Mouse (Mus musculus) cerebellum, adult 8-10 months (tissue): ENCODE data around the gene Bcl7c.
"Not testable (repeated sequence)": the region's sequence is repeated elsewhere in the genome, so short reads cannot be mapped to it uniquely, and the experiment has no call there.

Experiments
- DNase-seq: peaks from one replicate; pipeline ENCODE4 v3.0.0; 2022

Gene Bcl7c

DNA sequence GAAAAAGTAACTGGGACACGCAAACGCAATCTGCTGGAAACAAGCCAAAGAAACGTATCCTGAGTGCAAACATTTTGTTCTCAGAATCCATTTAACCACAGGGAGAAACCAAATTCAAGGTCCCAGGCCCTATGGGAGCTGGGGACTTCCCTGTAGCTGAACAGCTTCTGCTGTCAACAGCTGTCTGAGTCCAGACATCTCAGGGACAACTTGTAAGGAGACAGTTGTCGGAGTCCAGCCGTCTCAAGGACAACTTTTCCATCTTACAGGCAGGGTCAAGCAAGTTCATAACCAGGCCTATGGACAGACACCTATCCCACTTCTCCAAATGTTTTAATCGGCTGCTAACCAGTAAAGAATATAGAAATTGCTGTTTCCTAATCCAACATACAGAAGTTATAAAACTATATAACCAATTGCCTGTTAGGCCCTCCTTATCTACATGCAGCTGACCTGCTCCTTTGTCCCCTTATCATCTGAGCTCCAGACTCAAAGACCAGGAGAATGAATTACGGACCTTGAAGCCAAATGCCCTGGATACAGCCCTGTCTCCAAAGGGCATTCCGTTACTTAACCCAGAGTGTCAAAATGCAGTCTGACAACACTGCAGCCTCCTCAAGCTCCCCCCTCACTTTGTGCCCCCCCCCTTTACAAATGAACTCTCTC is 26.7 kb downstream of the Bcl7c start:
- no peak for DNase-seq

DNA sequence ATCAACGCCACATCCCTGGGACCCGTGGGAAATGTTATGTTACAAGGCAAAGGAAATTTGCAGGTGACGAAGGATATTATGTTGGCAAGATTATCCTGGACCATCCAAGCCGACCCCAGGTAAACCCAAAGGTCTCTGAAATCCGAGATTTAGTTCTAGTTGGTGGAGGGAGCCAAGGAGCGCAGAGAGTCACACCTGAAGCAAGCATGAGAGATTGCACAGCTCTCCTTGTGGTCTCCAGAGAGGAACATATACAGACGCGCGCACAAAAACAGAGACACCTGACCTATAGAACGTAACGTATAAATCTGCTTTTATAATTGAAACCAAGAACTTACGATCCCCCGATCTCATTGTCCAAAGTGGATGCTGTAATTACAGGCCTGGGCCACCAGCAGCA is 28.2 kb downstream of the Bcl7c start:
- DNase-seq = no peak

DNA sequence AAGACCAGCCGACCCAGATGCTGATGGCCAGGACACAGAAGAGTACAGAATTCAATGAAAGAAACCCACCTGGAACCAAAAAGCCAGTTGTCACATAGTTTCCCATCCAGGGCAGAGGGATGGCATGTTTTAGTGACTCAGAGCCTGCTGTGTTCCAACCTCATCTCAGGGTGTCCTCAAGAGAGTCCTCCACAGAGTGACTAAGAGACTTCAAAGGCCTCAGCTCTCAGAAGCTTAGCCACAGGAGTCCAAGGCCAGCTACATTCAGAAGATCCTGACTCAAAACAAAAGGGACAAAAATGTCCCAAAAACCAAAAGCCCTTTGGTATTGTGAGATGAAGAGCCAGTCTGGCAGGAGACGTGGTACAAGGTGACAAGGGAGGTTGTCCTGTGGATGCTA is 29.9 kb downstream of the Bcl7c start:
- no peak for DNase-seq

DNA sequence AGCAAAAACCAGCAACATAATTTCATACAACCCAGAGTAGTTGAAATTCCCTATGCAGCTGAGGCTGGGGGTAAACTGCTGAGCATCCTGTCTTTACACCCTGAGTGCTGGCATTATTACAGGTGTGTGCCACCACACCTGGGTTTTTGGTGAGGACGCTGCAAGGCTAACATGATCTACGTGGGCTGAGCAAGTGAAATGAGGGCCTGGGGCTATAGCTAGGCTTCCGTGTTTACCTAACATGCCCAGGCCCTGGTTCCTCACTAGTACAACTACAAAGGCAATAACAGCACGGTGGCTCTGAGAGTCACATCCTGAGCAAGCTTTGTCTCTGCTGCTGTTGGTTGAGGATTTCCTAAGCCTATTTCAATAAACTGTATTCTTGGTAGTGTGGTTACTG is 31.1 kb downstream of the Bcl7c start:
- no peak for DNase-seq

DNA sequence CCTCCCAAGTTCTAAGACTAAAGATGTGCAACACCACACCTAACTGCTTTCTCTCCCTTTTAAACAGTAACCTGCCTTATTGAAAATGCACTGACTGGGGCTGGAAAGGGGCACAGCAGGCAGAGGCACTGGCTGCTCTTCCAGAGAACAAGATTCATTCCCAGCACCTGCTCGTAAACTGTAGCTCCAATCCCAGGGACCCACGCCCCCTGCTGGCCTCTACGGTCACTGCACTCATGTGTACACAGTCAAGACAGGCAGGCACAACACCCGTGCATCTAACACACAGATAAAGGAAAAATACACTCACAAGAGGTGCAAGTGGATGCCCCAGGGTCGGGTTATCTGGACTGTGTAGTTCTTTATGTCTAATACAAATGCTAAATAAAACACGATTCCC is 31.7 kb downstream of the Bcl7c start:
- peak; percentile 50 for DNase-seq

DNA sequence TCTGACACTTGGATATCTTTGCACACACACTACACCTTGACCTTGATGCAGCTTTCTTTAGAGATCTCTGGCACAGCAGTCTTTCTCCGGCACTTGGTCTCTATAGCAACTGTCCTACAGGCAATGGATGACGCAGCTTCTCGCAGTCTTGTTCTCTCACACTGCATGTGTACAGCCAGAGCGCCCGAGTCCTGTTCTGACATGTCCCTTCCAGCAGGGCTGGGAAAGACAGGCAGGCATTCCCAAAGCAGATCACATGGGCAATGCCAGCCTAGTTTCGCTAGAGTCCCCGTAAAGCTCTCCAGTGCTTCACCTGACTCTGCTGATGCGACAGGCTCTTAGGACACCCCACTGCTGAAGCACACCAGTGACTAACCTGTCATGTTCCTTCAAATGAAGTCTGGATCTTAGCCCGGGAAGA is 33.3 kb downstream of the Bcl7c start:
- no peak for DNase-seq

DNA sequence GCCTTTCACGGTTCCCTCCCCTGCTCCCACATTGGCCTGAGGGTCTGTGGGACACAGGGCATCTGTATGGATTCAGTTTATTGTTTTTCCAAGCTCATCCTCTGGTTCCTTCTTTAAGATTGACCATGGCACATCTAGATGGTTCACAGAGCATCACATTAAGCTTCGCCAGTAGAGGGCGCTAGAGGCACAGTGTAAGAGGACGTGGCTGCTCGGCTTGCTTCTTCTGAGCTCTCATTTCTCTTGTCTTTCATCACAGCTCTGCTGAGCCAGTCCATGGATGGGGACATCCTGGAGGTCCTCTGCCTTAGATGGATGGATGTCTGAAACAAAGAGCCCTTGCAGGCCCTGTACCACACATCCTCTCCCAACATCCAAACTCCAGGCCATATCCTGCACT is 33.8 kb downstream of the Bcl7c start:
- peak; percentile 88 for DNase-seq

DNA sequence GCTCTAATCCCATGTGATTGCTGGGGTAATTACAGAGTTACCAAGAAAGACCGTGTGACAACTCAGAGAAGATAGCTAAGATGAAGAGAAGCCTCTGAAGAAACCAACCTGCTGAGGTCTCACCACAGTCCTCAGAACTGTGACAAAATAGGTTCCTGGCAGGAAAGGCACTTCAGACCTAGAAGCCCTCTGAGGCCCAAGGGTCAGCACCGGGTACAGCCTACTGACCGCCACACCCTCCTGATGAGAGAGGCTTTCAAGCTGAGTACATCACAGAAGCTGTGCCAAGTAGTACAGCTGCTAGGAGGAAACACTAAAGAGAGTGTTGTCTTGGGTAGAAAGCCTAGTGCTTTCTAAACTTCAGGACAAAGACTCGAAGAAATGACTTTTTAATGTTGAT is 36.0 kb downstream of the Bcl7c start:
- no peak for DNase-seq

DNA sequence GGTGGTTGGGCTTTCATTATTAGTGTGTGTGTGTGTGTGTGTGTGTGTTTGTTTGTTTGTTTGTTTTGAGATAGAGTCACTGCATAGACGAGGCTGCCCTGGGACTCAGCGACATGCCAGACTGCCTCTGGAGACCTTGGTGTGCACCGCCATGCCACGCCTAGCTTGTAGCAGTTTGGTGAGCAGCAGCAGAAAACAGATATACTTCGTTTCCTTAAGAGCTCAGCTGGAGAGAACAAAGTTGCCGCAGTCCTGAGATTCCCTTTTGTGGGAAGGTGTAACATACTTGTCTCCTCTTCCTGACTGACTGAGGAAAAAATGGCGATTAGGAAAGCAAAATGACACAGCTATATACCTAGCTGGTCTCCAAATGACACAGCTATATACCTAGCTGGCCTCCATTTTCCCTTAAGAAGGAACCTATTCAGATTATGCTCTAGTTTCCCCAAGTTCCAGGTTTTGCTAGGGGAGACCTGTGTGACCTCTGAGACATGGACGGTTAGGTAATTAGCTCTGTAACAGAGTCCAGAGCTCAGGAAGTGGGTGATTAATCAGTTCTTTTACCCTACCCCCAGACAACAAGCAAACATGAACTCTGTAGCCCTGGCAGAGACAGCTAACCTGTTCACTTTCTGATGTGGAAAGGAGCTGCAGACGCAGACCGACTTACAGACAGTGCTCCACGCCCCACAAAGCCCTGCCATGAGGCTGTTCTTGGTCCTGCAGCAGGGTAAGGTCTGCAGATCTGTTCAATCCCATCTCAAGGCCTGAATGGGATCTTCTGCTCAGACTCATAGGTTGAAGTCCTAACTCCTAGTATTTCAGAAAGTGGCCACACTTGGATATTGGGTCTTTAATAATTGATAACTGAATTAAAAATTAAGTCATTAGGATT is 36.6 kb downstream of the Bcl7c start:
- DNase-seq = no peak

DNA sequence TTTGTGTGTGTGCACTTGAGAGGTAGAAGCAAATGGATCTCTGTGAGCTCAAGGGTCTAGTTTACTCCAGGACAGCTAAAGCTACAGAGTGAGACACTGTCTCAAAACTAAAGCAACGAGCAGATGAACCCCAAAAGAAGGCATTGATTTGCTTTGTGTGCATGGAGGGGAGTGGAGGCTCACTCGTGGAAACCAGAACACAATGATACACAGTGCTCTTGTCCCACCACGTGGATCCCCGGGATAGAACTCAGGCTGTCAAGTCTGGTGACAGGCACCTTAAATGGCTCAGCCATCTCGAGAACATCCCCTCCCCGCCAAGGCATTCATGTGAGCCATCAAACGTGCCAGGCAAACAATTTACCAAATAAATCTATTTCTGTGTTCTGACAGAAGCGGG is 41.6 kb downstream of the Bcl7c start:
- no peak for DNase-seq

DNA sequence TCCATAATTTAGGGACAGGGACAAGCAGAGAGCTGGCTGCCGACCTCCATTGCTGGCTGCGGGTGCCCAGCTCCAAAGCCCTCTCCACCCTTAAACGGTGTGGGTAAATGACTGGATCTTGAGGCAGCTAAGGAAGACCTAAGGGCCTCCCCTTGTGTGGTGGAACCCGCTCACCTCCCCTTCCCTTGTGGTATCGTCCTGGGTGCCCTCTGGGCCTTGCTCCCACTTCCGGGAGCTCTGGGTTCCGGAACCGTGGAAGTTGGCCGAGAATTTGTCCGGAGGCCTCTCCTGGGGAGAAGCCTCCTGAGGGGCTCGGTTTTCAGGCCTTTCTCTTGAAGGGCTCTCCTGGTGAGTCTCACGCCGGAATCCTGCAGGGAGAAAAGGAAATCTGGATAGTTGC is 42.1 kb downstream of the Bcl7c start:
- DNase-seq = no peak

DNA sequence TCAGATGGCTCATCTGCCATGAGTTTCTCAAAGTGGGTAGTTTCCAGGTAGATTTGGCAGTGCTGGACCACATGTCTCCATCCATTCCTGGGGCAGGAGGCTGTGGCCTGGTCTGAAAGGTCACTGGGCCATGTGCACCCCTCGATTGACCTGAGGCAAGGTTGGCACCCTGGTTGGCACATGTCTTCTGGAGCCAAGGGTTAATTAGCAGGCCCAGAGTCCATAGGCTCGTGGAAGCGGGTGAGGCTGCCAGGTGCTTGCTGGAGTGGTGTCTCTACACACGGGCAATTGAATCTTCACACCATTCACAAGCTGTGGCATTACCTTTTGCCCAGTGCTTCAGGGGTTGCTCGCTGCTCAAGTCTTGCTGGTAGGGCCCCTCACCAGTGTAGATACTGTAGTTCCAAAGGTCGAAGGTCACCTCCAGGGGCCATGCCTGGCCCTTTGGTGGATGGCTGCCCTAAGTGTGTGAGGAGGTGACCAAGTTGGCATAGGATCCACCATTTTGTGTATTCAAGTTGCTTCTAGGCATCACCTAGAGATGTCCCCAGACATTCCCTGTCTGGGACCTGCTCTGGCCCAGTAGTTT is 42.6 kb downstream of the Bcl7c start:
- DNase-seq = no peak

DNA sequence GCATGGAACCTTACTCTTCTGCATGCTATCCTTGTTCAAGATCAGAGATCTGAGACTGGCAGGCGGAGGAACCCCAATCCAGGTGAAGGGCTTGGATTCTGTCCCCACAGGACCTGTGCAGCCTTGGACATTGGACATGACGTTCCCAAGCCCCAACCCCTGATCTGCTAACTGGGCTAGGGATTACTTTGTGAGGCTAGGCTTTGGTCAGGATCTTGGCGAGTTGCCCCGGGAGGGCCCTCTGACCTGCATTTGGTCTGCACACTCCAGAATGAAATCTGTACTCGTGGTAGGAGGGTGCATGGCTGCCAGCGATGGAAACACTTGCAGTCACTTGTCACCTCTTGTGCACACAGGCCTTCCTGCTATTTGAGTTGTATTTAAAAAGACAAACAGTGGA is 45.8 kb downstream of the Bcl7c start:
- DNase-seq = no peak

DNA sequence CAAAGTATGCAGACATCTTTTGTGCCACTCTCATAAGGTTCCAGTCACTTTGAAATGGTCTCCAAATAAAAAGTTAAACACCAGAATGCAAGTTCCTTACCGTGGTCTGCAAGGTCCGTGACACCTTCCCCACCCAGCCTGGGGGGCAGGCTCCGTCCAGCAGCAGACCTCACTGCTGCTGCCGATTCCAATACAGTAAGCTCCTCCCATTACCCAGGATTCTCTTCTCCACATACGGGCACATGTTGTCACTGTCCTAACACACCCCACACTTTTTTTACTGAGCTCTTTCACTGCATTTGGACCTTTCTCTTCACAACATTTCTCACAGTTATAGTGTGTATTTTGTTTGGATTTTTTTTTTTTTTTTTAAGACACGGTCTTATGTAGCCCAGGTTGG is 46.9 kb downstream of the Bcl7c start:
- no peak for DNase-seq

DNA sequence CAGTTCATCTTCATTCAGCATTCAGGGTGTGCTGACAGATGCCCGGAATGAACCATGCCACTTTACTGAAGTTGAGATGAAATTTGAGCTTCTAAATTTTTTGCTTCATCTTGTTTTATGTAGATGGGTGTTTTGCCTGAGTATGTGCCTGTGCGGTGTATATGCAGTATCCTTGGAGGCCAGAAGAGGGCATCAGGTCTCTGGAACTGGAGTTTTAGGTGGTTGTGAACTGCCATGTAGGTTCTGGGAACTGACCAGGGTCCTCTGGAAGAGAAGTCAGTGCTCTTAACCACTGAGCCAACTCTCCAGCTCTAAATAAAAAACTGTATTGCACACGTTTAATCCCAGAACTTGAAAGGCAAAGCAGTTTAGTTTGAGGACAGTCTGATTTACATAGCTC is 47.9 kb downstream of the Bcl7c start:
- no peak for DNase-seq

DNA sequence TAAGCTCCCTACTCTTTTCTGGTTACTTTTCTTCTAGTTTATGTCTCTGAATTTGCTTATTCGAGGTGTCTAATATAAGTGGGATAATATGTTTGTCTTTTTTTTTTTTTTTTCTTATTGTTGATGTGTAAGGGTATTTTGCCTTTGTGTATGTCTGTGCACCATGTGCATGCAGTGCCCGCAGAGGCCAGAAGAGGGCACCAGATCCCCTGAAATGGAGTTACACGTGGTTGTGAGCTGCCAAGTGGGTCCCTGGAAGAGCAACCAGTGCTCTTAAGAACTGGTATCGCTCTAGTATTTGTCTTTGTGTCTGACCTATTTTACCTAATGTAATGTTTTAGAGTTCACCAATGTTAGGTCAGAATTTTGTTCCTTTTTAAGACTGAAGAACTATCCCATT is 51.8 kb downstream of the Bcl7c start:
- DNase-seq = peak; percentile 50

DNA sequence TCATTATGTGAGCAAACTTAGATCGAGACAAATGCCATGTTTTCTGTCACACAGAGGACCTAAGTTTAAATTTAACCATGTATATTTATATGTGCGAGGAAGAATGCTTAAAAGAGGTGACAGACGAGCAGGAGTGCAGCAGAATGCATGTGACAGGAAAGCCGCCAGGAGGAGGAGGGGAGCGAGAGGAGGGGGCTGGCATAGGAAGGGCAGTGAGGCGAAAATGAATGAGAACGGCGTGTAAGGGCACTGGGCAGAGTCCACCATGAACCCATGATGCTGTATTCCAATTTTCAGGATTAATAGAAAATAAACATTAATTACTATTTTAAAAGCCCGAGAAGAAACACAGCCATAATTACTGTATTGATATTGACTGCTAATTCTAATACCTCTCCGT is 54.4 kb downstream of the Bcl7c start:
- DNase-seq = no peak

DNA sequence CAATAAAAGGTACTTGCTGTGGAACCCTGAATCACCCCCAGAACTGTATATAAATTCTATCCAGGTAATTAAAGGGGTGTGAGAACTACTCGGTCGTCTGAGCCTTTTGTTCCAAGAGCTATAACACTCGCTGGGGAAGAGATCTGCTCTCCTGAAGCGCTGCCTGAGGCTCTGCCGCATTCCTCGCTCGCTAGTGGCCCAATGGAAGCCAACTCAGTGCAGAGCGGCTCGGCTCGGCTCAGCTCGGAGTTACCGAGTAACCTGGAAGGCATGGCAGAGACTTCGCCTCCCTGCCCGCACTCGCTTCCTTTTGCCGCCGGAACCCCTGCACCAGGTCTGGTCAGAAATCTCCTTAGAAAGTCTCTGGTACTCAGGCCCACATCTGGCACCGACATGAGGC is 56.7 kb downstream of the Bcl7c start:
- DNase-seq = no peak

DNA sequence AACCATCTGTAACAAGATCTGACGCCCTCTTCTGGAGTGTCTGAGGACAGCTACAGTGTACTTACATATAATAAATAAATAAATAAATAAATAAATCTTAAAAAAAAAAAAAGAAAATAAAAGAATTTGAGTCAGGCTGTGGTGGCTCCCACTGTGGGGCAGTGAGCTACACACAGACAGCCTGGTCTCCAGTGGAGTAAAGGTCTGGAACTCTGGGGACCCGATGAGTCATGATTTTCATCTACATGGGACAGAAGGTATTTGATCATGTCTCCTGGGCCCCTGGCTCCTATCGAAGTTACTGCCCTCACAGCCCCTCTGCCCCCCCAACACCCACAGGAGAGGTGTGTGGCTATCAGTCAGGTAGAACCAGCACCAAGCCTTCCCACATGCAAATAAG is 57.1 kb downstream of the Bcl7c start:
- DNase-seq = no peak

DNA sequence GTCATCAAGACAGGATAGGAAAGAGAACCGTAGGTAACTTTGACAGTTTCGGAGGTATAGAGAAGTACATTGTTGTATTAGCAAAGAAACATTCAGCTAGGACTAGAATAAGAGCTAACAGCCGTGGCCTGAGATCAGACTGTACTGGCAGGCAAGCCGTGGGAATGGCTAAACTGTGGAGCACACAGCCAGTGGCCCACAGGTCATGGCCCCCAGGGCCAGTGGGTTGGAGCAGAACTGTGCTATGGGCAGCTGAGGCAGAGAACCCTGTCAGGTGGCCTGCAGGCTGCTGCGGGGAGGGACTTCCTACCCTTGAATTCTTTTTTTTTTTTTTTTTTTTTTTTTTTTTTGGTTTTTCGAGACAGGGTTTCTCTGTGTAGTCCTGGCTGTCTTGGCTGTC is 59.5 kb downstream of the Bcl7c start:
- DNase-seq = no peak

DNA sequence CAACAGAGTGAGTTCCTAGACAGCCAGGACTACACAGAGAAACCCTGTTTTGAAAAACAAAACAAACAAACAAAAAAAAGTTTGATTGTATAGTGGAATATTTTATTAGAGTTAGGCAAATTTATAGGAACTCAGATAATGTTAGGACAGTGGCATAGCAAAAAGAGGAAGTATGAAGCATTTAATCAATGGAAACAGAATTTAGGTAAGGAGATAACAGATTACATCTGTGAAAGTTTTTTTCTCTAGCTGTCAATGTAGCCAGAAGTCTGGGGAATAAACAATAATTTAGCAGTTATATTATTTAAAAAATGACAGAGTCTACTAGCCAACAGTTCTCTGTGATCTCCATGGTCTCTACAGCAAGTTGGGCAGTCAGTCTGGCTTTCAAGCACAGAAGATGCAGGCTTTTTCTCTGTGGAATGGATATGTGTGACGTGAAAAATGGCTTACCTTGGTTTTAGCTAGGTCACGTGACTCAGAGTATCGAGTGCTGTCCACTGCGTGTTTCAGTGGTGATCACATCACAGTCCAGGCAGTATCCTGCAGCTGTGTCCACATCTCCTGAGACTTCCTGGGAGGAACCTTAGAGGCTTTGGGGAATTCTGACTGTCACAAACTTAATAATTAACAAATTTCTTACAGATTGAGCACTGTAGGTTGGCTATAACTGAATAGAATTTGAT is 60.1 kb downstream of the Bcl7c start:
- DNase-seq = no peak

DNA sequence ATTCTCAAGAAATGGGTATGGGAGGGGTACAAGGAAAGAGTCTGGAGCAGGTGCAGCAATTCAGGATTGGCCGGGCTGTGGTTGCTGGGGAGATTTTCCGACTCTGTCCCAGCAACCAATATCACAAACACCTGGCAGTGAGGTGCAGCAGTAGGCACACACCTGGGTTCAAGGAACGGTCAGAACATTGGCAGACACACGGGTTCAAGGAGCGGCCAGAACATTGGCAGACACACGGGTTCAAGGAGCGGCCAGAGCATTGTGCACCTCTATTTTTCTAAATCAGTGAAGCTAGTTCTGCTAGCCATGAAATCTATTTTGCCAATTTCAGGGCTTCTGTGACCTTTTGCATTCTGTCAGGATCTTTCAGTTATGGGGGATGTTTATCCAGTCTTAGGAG is 61.2 kb downstream of the Bcl7c start:
- not testable (repeated sequence) for DNase-seq

DNA sequence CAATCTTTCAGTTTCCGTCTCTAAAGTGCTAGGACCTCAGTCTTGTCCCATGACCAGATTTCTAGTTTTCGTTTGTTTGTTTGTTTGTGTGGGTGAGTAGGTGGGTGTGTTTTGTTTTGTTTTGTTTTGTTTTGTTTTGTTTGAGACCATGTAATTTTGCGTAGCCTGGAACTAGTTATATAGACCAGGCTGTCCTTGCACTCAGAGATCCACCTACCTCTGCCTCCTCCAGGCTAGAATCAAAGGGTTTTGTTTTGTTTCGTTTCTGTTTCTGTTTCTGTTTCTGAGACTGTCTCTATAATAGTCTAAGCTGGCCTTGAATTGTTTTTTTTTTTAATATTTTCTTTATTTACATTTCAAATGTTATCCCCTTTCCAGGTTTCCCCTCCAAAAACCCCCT is 62.4 kb downstream of the Bcl7c start:
- no peak for DNase-seq

DNA sequence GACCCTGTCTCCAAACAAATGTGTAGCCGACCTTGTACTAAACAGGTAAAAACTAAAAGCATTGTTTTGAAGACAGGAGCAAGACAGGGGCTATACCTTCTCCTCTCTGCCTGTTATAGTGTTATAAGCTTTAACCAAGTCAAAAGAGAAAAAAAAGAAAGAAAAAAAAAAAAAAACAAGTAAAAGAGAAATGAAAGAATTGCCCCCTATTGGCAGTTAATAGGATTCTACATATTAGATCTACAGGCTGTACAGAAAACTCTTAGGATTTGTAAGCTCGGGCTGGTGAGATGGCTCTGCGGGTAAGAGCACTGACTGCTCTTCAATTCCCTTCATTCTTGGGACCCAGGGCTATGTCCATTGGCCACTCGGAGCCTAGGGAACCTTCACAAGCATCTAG is 66.5 kb downstream of the Bcl7c start:
- DNase-seq = no peak
